Mouse (Mus musculus): ENCODE measurements around the gene Zbtb20. TPM values are rescaled to one million over a fixed set of nuclear protein-coding genes. Genes with fewer than 3 reads are reported as not detected.

Gene Zbtb20
- polyA plus RNA-seq, 1 experiment from 2014 or later, result 47.6 TPM

DNA sequence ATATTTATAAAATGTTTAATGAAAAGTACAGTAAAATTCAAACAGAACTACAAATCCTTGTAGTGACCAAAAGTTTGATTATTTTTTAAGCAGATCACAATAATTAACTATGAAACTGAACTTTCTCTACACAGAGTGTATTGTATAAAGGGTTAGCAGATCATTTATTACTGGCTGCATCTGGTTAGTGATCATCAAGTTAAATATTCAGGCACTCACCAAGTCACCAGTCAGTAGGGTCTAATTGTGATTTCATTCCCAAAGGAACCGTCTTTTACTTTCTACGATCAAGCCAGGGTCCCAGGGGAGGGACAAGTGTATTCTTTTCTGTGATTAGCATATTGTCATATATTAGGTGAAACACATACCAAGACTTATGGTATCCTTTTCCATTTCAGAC is 426.5 kb downstream of the Zbtb20 start:
- ATAC-seq (replicated peaks; ENCODE audit: insufficient number of reproducible peaks, insufficient read depth, low FRiP score, low read depth), result no peak

DNA sequence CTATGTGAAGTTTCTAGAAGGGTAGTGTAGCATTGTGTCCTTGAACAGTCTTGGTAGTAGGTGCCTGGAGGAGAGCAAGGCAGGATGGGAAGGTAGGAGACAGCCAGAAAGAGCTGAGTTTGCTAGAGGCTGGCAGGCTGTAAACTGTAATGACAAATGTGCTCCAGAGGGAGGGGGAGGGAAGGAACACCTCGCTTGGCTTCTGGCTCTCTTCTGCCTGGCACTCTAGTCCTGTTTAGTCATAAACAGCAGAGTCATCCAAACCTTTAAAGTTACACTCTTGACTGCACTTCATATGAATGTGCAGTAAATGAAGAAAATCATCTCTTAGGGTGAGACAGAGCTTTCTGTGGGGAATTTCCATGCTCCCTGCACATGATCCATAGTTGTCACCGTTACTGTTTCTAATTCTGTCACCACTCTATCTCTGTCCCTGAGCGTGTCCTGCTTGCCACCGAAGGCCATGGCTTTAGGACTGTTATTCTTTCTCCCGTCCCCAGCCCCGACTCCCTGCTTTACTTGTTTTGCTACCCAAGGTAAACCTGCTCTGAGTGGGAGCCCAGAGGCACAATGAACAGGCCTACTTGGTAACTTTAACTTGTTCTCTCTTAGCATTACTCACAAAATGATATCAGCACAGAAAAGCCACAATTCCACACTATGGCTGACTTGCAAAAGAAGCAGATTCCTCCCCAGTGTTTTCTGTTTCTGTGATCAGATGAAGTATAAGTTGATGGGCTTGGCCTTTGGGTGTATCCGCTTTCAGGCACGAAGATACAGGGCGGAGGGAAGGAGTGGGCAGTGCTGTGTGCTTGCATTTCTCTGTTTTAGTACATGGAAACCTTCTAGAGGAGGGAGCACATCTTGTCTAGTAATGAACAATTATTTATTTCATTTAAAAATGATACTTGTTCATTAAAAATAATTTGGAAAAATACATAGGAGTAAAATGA is 427.8 kb downstream of the Zbtb20 start:
- Histone ChIP-seq H3K4me1 (replicated peaks) (peaks cover 10% of the 10 kb centered on the region), H3K4me3 (no peak overlapping the region), H3K9ac (0 out of 2 replicates have a peak overlapping the region, but pooled peaks have one; percentile 21), H3K27ac (peak overlapping the region; percentile 93), H3K9me3 (replicated peaks) (no peaks in the 10 kb centered on the region), H3K36me3 (no peaks in the 10 kb centered on the region), H3K27me3 (no peaks in the 10 kb centered on the region), H3K4me2 (peak overlapping the region; percentile 40)
- peak; percentile 73 for ATAC-seq (replicated peaks; ENCODE audit: insufficient number of reproducible peaks, insufficient read depth, low FRiP score, low read depth)
- WGBS, result 28% methylated on average over 9 of the region's 9 CpGs

More for the DNA sequence above, 426.5 kb downstream of the Zbtb20 start:
- H3K4me3 ChIP-seq, result no peak overlapping the region
- H3K36me3 ChIP-seq, result no peaks in the 10 kb centered on the region
- no peaks in the 10 kb centered on the region for H3K27me3 ChIP-seq
- H3K4me2 ChIP-seq, result no peak overlapping the region
- H3K9me3 ChIP-seq (replicated peaks), result no peaks in the 10 kb centered on the region
- no peak overlapping the region for H3K27ac ChIP-seq
- peaks cover 10% of the 10 kb centered on the region for H3K4me1 ChIP-seq (replicated peaks)
- no peak overlapping the region for H3K9ac ChIP-seq
- 86% methylated on average over 2 of the region's 2 CpGs for WGBS

DNA sequence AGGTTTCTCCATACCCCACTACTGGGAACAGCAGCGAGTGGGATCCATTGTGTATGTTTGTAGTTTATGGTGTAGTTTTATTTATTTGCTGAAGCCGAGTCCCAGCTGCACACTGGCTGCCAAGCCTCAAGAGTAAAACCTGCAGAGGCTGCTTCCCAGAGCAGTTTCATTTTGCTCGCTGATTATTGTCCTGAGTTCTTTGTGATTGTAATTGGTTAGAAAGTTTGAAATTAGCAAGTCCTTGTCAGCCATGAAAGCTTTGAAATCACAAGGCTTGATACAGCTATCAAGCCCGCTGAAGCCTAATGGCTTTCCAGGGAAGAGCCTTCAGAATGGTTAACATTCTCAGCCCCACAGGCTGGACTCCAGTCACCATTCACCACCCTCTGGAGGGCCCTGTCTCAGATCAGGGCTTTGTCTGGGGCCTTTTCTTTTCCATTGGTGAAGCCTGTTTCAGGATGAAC is 434.3 kb downstream of the Zbtb20 start:
- WGBS, result 54% methylated on average over 4 of the region's 4 CpGs
- no peaks in the 10 kb centered on the region for H3K9me3 ChIP-seq (replicated peaks)
- no peak overlapping the region for H3K9ac ChIP-seq
- H3K27me3 ChIP-seq, result no peaks in the 10 kb centered on the region
- H3K27ac ChIP-seq, result 0 out of 2 replicates have a peak overlapping the region, but pooled peaks have one; percentile 17
- no peak overlapping the region for H3K4me3 ChIP-seq
- H3K36me3 ChIP-seq, result no peaks in the 10 kb centered on the region
- H3K4me2 ChIP-seq, result peak overlapping the region; percentile 29; the same call in 1 of the 2 replicates
- H3K4me1 ChIP-seq (replicated peaks), result 0 out of 2 replicates have a peak, but pooled peaks cover 2% of the 10 kb centered on the region
- no peak for ATAC-seq (replicated peaks; ENCODE audit: insufficient number of reproducible peaks, insufficient read depth, low FRiP score, low read depth)

DNA sequence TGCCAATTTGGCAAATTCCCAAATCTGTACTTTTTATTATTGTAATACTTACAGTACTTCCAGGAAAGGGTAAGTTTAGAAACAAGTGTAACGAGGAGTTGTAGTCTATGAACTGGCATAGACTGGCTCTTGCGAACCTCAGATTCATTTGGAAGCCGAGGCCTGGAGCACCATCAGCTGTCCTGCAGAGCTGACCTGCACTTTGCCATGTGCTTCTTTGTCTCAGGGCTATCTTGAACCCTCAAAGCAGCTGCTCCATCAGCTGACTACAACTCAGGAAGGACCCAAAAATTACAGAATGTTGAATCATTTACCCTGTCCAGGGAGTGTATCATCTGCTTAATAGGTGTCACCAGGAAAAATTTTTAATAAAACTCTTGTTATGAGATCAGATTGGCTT is 448.3 kb downstream of the Zbtb20 start:
- no peak overlapping the region for H3K4me2 ChIP-seq
- no peak overlapping the region for H3K9ac ChIP-seq
- no peaks in the 10 kb centered on the region for H3K36me3 ChIP-seq
- no peaks in the 10 kb centered on the region for H3K27me3 ChIP-seq
- WGBS, result 69% methylated on average over 3 of the region's 3 CpGs
- no peaks in the 10 kb centered on the region for H3K4me1 ChIP-seq (replicated peaks)
- no peak overlapping the region for H3K27ac ChIP-seq
- no peak for ATAC-seq (replicated peaks; ENCODE audit: insufficient number of reproducible peaks, insufficient read depth, low FRiP score, low read depth)
- H3K9me3 ChIP-seq (replicated peaks), result no peaks in the 10 kb centered on the region
- no peak overlapping the region for H3K4me3 ChIP-seq

DNA sequence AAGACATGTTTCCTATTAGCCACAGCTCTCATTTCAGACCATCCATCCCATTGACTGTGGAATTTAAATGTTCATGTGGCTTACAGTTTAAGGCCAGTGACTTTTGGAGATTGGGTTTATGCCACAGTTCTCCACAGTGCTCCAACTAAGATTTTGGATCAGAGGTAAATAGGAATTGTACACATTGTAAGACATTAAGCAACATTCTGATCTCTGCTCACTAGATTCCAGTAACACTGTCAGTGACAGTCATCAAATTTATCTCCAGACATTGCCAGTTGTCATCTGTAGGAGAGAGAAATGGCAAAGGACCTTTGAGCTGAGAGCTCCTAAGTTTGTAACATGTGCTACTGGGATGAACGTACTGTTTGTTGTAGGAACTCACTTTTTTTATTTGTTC is 452.5 kb downstream of the Zbtb20 start:
- 89% methylated on average over 1 of the region's 1 CpGs for WGBS
- no peak for ATAC-seq (replicated peaks; ENCODE audit: insufficient number of reproducible peaks, insufficient read depth, low FRiP score, low read depth)
- Histone ChIP-seq H3K36me3 (no peaks in the 10 kb centered on the region), H3K4me3 (no peak overlapping the region), H3K27ac (no peak overlapping the region), H3K9ac (no peak overlapping the region), H3K4me1 (replicated peaks) (peaks cover 5% of the 10 kb centered on the region; the same call in 1 of the 2 replicates), H3K4me2 (no peak overlapping the region), H3K27me3 (no peaks in the 10 kb centered on the region), H3K9me3 (replicated peaks) (no peaks in the 10 kb centered on the region)

DNA sequence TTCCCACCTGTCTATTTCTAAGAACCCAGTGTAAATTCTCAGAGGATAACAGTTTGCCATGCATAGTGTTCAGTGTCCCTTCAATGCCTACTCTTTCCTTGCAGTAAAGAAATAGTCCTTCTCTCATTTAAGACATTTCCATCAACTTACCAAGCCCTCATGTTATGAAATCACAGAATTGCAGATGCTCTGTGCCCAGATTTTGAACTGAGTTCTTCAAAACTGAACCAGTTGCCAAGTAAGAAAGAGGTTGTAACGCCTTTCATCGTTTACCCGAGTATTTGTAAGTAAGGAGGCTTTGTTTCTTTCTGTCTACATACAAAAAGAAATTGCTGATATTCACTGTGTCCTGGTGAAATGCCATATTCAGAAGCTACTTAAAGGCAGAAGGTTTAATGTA is 454.5 kb downstream of the Zbtb20 start:
- 87% methylated on average over 3 of the region's 3 CpGs for WGBS
- no peaks in the 10 kb centered on the region for H3K36me3 ChIP-seq
- H3K4me1 ChIP-seq (replicated peaks), result peaks cover 9% of the 10 kb centered on the region
- H3K27me3 ChIP-seq, result no peaks in the 10 kb centered on the region
- H3K27ac ChIP-seq, result no peak overlapping the region
- H3K9ac ChIP-seq, result no peak overlapping the region
- H3K4me2 ChIP-seq, result no peak overlapping the region
- no peak for ATAC-seq (replicated peaks; ENCODE audit: insufficient number of reproducible peaks, insufficient read depth, low FRiP score, low read depth)
- no peak overlapping the region for H3K4me3 ChIP-seq
- no peaks in the 10 kb centered on the region for H3K9me3 ChIP-seq (replicated peaks)

DNA sequence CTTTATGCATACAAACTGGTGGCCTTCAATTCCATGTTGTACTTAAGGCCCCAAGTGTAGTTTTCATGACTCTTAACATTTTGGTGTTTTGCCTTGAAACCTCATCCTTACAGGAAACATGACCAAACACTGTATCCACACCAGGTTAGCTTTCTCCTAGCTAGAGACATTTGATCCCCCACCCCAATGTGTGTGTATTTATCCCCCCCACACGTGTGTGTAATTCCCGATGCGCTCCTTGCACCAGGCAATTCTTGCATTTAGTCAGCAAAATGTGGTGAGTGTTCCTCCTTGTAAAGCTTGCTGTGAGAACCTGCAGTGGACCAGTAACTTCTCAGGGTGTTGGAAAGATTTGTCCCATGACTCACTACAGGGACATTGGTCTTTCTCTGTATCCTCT is 455.8 kb downstream of the Zbtb20 start:
- 88% methylated on average over 3 of the region's 3 CpGs for WGBS
- H3K4me3 ChIP-seq, result no peak overlapping the region
- no peaks in the 10 kb centered on the region for H3K9me3 ChIP-seq (replicated peaks)
- H3K4me2 ChIP-seq, result no peak overlapping the region
- H3K27ac ChIP-seq, result no peak overlapping the region
- H3K4me1 ChIP-seq (replicated peaks), result peaks cover 9% of the 10 kb centered on the region
- no peak overlapping the region for H3K9ac ChIP-seq
- no peaks in the 10 kb centered on the region for H3K36me3 ChIP-seq
- no peaks in the 10 kb centered on the region for H3K27me3 ChIP-seq
- ATAC-seq (replicated peaks; ENCODE audit: insufficient number of reproducible peaks, insufficient read depth, low FRiP score, low read depth), result no peak

DNA sequence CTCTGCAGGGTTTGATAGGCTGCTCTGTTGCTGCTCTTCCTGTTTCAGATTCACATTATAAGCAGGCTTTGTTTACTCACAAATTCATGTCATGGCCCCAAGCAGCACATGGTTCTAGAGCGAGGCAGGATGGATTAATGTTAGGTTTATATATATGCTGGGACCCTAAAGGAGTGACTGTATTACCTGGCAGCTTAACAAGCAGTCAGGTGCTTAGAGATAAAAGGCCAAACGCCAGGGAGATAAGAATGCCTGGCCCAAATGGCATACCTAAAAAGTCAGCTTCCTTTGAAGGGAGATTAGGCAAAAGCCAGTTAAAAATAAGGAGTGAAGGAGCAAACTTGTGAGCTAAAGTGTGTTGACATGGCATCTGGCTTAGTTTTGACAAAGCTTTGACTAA is 457.1 kb downstream of the Zbtb20 start:
- Histone ChIP-seq H3K27ac (no peak overlapping the region), H3K4me1 (replicated peaks) (peaks cover 9% of the 10 kb centered on the region), H3K27me3 (no peaks in the 10 kb centered on the region), H3K4me3 (no peak overlapping the region), H3K4me2 (no peak overlapping the region), H3K36me3 (no peaks in the 10 kb centered on the region), H3K9me3 (replicated peaks) (no peaks in the 10 kb centered on the region), H3K9ac (no peak overlapping the region)
- WGBS, result 41% methylated on average over 2 of the region's 2 CpGs
- ATAC-seq (replicated peaks; ENCODE audit: insufficient number of reproducible peaks, insufficient read depth, low FRiP score, low read depth), result no peak

DNA sequence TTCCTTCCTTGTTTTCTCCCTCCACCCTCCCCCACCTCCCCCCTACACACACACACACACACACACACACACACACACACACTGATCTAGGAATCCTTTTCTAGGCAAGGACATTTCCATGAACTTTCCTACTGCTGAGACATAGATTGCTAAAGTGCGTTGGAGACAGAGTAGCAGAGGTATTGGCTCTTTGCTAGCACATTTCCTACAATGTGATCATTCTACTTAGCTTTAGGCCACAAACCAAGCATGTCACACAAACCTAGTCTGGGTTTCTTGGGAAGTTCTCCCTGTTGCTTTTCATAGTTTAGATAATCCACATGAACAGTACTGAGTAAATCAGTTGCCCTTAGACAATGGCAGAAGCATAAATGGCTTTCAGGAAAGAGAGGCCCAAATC is 457.6 kb downstream of the Zbtb20 start:
- H3K27ac ChIP-seq, result no peak overlapping the region
- WGBS, result 52% methylated on average over 1 of the region's 1 CpGs

DNA sequence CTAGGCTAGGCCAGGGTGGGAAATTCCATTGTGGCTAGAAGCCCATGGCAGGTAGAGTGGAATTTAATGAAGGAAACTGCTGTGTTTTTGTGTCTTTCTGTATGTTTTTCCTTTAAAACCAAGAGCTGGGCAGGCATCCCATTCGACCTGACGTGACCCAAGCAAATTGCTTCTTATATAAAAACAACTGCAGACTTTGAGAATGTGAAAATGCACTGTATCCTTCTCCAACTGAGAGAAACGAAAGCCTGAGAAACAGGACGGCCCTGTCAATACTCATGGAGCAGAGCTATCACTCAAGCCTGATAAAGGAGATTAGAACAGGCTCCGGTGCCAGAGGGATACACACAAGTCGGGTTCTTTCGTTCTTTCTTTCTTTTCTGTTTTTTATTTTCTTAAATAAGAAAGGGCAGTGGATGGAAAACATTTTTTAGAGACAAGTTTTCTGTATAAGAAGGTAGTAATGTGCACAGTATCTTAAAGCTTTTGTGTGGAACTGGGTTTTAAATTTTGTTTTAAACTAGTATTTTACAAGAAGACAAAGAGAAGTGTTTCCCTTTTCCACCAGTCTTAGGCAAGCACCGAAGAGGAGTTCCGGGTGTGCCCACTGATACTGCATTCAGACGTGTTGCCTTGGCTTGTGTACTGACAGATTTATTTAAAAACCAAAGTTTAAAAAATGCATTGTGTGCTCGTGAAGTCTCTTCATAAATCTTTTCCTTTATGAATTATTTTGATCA is 458.9 kb downstream of the Zbtb20 start:
- Histone ChIP-seq H3K9ac (no peak overlapping the region), H3K36me3 (no peaks in the 10 kb centered on the region), H3K4me2 (peak overlapping the region; percentile 49), H3K27me3 (no peaks in the 10 kb centered on the region), H3K4me3 (no peak overlapping the region), H3K9me3 (replicated peaks) (no peaks in the 10 kb centered on the region), H3K27ac (peak overlapping the region; percentile 50), H3K4me1 (replicated peaks) (peaks cover 9% of the 10 kb centered on the region)
- 24% methylated on average over 11 of the region's 11 CpGs for WGBS
- no peak for ATAC-seq (replicated peaks; ENCODE audit: insufficient number of reproducible peaks, insufficient read depth, low FRiP score, low read depth)

More for the DNA sequence above, 457.6 kb downstream of the Zbtb20 start:
- Histone ChIP-seq H3K4me2 (no peak overlapping the region), H3K9ac (no peak overlapping the region), H3K4me1 (replicated peaks) (peaks cover 9% of the 10 kb centered on the region), H3K36me3 (no peaks in the 10 kb centered on the region), H3K27me3 (no peaks in the 10 kb centered on the region), H3K4me3 (no peak overlapping the region), H3K9me3 (replicated peaks) (no peaks in the 10 kb centered on the region)
- no peak for ATAC-seq (replicated peaks; ENCODE audit: insufficient number of reproducible peaks, insufficient read depth, low FRiP score, low read depth)

DNA sequence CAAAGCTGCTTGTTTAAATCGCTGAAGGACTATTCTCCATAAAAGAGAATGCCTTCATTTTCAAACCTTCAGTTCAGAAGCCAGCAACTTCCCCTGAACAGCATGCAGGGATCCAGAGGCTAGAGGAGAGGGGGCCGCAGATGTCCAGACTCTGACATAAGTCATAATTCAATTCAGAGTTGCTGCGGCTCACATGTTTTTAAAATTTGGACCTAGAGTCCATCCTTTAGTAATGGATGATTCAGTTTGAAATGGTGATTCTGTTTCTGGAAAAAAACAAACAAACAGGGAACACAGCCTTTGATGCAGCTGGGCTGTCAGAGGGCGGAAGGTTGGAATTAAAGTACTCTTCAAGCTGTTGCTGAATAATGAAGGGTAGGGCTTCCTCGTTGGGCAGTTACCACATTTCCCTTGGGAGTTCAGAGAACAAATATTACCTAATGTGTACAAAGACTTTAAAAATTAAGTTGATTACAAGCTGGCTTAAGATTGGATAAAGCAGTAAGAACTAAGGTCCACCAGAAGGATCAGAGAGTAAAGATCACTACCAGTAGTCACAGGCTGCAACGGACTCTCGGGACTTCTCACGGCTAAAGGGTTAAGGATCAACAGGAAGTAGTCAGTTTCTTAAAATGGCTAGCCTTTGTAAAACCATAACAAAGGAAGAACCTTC is 459.6 kb downstream of the Zbtb20 start:
- Histone ChIP-seq H3K4me2 (peak overlapping the region; percentile 49; the same call in 1 of the 2 replicates), H3K9ac (no peak overlapping the region)
- 61% methylated on average over 8 of the region's 8 CpGs for WGBS

More for the DNA sequence above, 459.6 kb downstream of the Zbtb20 start:
- H3K4me1 ChIP-seq (replicated peaks), result peaks cover 9% of the 10 kb centered on the region
- no peak for ATAC-seq (replicated peaks; ENCODE audit: insufficient number of reproducible peaks, insufficient read depth, low FRiP score, low read depth)
- no peaks in the 10 kb centered on the region for H3K36me3 ChIP-seq
- peak overlapping the region; percentile 50 for H3K27ac ChIP-seq
- no peak overlapping the region for H3K4me3 ChIP-seq
- no peaks in the 10 kb centered on the region for H3K9me3 ChIP-seq (replicated peaks)
- no peaks in the 10 kb centered on the region for H3K27me3 ChIP-seq

Measured in heart, embryonic 15.5 days (tissue).